Mouse (Mus musculus) midbrain, embryonic 12.5 days (tissue): ENCODE measurements around the gene Zfp110. TPM values are rescaled to one million over a fixed set of nuclear protein-coding genes. Genes with fewer than 3 reads are reported as not detected.
"Not testable (repeated sequence)": the region's sequence is repeated elsewhere in the genome, so short reads cannot be mapped to it uniquely, and the experiment has no call there.

Experiments
- ATAC-seq: fragments of 200-750 bp; cut with Nextera tagmentation; 2 replicates; pipeline ENCODE4 v1.8.0; 2017; ENCODE audit warnings: low read depth, moderate TSS enrichment, moderate library complexity; ENCODE audit not compliant: low FRiP score
- H3K27ac ChIP-seq: fragments of 300-500 bp; sonication (generic); replicated peaks from 2 replicates; pipeline ENCODE4 v1.5.1; 2016; ENCODE audit warnings: mild to moderate bottlenecking
- H3K27me3 ChIP-seq: fragments of 300-500 bp; sonication (generic); 2 replicates; pipeline ENCODE4 v1.6.1; 2016; ENCODE audit warnings: mild to moderate bottlenecking
- H3K36me3 ChIP-seq: fragments of 300-500 bp; sonication (generic); 2 replicates; pipeline ENCODE4 v1.6.1; 2016
- H3K4me1 ChIP-seq: fragments of 300-500 bp; sonication (generic); 2 replicates; pipeline ENCODE4 v1.6.1; 2016
- H3K4me2 ChIP-seq: fragments of 300-500 bp; sonication (generic); replicated peaks from 2 replicates; pipeline ENCODE4 v1.6.1; 2016; ENCODE audit warnings: mild to moderate bottlenecking, moderate library complexity
- H3K4me3 ChIP-seq: fragments of 300-500 bp; sonication (generic); 2 replicates; pipeline ENCODE4 v1.5.1; 2016; ENCODE audit warnings: mild to moderate bottlenecking
- H3K9ac ChIP-seq: fragments of 300-500 bp; sonication (generic); replicated peaks from 2 replicates; pipeline ENCODE4 v1.6.1; 2016; ENCODE audit warnings: mild to moderate bottlenecking, moderate library complexity
- H3K9me3 ChIP-seq: fragments of 300-500 bp; sonication (generic); 2 replicates; pipeline ENCODE4 v1.6.1; 2016; ENCODE audit warnings: mild to moderate bottlenecking
- WGBS: fragments of 180-500 bp; shearing (Covaris S2); methylation state at CpG from one replicate; pipeline ENCODE4 v1.1.7; 2016; 5-methylcytosine and 5-hydroxymethylcytosine counted together
- polyA plus RNA-seq: library from polyadenylated mRNA; unstranded; fragments of >200 nt; fragmentation: Nextera tagmentation; extraction: Ambion mirVana; gene quantifications from 2 replicates; pipeline ENCODE4 v1.2.1, GENCODE M21; 2016

Gene Zfp110
- polyA plus RNA-seq, 1 experiment from 2014 or later = 32.3 TPM

DNA sequence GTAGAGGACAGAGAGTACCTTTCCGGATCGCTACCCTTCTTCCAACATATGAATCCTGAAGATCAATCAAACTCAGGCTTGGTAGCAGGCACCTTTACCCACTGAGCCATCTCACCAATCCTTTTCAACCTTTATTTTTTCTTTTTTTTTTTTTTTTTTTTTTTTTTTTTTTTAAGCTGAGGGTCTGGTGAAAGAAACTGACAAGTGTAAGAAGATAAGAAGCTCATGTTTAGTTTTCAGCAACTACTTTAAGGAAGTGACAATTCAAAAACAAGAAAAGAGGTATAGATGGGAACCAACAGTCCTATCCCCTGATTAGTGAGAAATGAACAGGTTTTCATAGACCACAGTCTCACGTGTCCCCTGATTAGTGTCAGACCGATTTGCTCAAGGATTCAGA is 1.2 kb downstream of the Zfp110 start:
- H3K27me3 ChIP-seq = 0 out of 2 replicates have a peak, but pooled peaks cover 4% of the 10 kb centered on the region
- H3K9ac ChIP-seq = no peak overlapping the region
- no peak overlapping the region for H3K27ac ChIP-seq
- no peak for ATAC-seq
- peak overlapping the region; percentile 55 for H3K4me3 ChIP-seq
- H3K36me3 ChIP-seq = peaks cover 47% of the 10 kb centered on the region
- peaks cover 41% of the 10 kb centered on the region for H3K9me3 ChIP-seq
- peak overlapping the region; percentile 54 for H3K4me2 ChIP-seq
- H3K4me1 ChIP-seq = no peaks in the 10 kb centered on the region
- over 99% methylated on average over 4 of the region's 4 CpGs for WGBS

DNA sequence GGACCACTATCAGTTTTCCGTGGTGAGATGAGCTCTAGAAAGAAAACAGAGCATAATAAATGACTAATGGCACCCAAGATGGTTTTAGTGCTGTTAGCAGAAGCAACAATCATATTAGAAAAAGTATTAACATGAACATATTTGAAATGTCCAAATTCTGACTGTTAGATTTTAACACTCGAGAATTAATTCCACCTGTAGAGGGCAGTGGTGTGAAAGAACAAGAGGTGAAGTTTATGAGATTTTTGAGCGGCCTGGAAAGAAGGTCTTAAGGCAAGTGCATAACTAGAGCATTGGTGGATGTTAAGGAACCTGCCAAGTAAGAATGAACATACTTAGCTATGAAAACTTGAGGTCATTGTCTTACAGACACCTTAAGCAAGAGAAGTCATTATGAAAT is 39.7 kb downstream of the Zfp110 start:
- H3K27me3 ChIP-seq = no peaks in the 10 kb centered on the region
- no peak overlapping the region for H3K4me2 ChIP-seq
- no peak overlapping the region for H3K4me3 ChIP-seq
- no peaks in the 10 kb centered on the region for H3K4me1 ChIP-seq
- no peaks in the 10 kb centered on the region for H3K36me3 ChIP-seq
- ATAC-seq = no peak
- no peak overlapping the region for H3K27ac ChIP-seq
- 29% methylated on average over 3 of the region's 3 CpGs for WGBS
- no peak overlapping the region for H3K9ac ChIP-seq
- peaks cover 3% of the 10 kb centered on the region; the same call in 1 of the 2 replicates for H3K9me3 ChIP-seq

GRCm38 (mm10) chr7:12880036-12880435 is 45.5 kb downstream of the Zfp110 start:
- Histone ChIP-seq H3K4me3 (no peak overlapping the region), H3K36me3 (peaks cover 8% of the 10 kb centered on the region), H3K27ac (no peak overlapping the region), H3K27me3 (no peaks in the 10 kb centered on the region), H3K9ac (no peak overlapping the region), H3K4me2 (no peak overlapping the region; the same call in 1 of the 2 replicates), H3K9me3 (no peaks in the 10 kb centered on the region), H3K4me1 (peaks cover 13% of the 10 kb centered on the region)
- ATAC-seq = no peak

- Histone ChIP-seq H3K4me3 (peak overlapping the region; percentile 75), H3K4me2 (peak overlapping the region; percentile 75), H3K36me3 (peaks cover 13% of the 10 kb centered on the region), H3K4me1 (peaks cover 13% of the 10 kb centered on the region), H3K9ac (peak overlapping the region; percentile 72; the same call in 1 of the 2 replicates)
- peak; percentile 36 for ATAC-seq
- 47% methylated on average over 8 of the region's 8 CpGs for WGBS
- H3K27me3 ChIP-seq, H3K27ac ChIP-seq, H3K9me3 ChIP-seq: not testable (repeated sequence)
Measured at GRCm38 (mm10) chr7:12880497-12880896, 45.9 kb downstream of the Zfp110 start.

DNA sequence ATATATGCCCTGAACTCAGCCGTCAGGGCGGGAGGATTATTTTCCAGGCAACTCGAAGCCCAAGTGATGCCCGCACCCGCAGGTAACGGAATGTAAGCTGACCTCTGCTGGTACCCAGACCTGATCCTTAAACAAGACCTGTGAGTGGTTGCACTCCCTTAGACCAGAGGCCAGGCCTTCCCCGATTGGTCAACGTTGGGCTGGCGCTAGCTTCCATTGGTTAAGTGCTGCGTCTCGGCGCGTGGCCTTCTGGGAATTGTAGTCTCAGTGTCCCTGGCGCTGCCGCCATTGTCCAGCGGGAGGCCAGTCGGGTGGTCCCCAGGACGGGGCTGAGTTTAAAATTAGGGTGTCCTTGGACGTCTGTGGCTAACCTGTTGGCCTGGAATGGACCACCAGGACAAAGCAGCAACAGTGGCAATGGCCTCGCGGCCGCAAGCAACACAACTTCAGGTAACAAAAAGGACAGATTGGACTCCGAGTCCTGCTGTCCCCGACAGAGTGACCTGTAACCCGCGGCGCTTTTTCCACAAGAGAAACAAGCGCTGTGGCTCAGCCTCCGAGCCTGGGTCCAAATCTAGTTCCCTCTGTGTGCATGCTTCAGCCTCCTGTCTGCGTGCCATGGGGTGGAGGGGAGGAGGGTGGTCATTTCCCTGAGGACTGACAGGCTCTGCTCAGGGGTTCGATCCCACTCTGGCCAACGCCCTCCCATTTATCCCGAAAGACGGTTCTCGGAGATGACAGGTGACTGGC is 46.5 kb downstream of the Zfp110 start, which contains the start of gene Zfp128:
Gene Zfp128 (plus strand): TSS at position 267 of the 750 bp plus-strand sequence.
- H3K27me3 ChIP-seq = no peaks in the 10 kb centered on the region
- H3K9ac ChIP-seq = peak within 1 kb of the TSS; percentile 72
- under 1% methylated on average over 35 of the region's 35 CpGs for WGBS
- peaks cover 19% of the 10 kb centered on the region for H3K36me3 ChIP-seq
- peak within 1 kb of the TSS; percentile 75 for H3K4me2 ChIP-seq
- no peak within 1 kb of the TSS for H3K27ac ChIP-seq
- peak; percentile 100 for ATAC-seq
- peaks cover 13% of the 10 kb centered on the region for H3K4me1 ChIP-seq
- H3K9me3 ChIP-seq = no peaks in the 10 kb centered on the region
- H3K4me3 ChIP-seq = peak within 1 kb of the TSS; percentile 75

DNA sequence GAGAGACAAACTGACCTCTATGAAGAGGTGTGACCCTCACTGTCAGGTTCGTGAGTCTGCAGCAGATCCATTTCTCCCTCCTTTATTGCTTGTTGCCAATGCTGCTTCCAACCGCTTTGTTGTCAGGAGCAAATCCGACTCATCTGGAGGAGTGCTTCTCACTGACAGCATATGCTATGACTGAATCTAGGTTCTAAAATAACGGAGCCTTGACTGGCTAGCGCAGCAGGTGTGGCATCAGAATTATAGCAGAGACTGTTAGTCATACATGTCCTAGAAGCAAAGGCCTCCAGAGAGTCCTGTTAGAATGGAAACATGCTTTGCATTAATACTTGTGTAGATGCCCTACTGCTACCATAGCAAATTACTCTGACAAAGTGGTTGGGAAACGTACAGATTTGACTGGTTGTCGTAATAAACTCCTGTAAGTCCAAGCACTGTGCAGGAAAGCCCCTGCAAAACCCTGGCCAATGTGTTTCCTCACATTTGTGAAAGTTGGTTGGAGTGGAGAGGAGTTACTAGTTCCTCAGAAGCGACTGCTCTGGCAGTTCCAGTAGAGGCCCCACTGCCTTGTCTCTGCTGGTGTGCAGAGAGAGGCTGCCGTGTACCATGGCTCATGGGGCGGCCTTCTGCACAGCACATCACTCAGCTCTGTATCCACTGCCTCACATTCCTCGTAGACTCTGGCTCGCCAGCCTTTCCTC is 52.2 kb downstream of the Zfp110 start:
- no peak overlapping the region for H3K9ac ChIP-seq
- H3K27me3 ChIP-seq = no peaks in the 10 kb centered on the region
- H3K4me1 ChIP-seq = peaks cover 10% of the 10 kb centered on the region
- H3K4me2 ChIP-seq = no peak overlapping the region
- H3K27ac ChIP-seq = no peak overlapping the region
- H3K36me3 ChIP-seq = peaks cover 72% of the 10 kb centered on the region
- WGBS = 93% methylated on average over 12 of the region's 12 CpGs
- ATAC-seq = no peak
- no peak overlapping the region for H3K4me3 ChIP-seq
- no peaks in the 10 kb centered on the region for H3K9me3 ChIP-seq

DNA sequence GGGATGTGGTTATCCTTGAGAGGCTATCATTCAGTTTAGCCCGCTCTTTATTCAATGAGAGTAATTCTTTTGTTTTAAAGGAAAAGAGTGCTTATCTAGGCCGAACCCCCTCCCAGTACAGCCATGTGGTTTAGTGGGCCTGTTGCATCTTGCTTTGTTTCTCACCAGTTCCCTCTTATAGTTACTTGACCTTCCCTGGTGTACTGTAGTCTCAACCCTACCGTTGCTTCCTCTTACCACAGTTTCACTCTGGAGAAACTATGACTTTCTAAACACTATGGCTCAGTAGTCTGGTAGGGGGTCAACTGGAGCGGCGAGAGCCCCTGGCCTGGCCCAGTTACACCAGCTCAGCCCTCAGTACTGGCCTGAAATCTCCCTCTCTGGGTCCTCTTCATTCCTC is 53.0 kb downstream of the Zfp110 start:
- no peak overlapping the region for H3K27ac ChIP-seq
- H3K9ac ChIP-seq = no peak overlapping the region
- ATAC-seq = no peak
- no peak overlapping the region for H3K4me3 ChIP-seq
- peaks cover under 1% of the 10 kb centered on the region; the same call in 1 of the 2 replicates for H3K4me1 ChIP-seq
- no peak overlapping the region for H3K4me2 ChIP-seq
- no peaks in the 10 kb centered on the region for H3K9me3 ChIP-seq
- no peaks in the 10 kb centered on the region for H3K27me3 ChIP-seq
- WGBS = 94% methylated on average over 5 of the region's 5 CpGs
- peaks cover 79% of the 10 kb centered on the region for H3K36me3 ChIP-seq

GRCm38 (mm10) chr7:12890928-12891327 is 56.4 kb downstream of the Zfp110 start:
- Histone ChIP-seq H3K27me3 (no peaks in the 10 kb centered on the region), H3K9ac (no peak overlapping the region), H3K36me3 (peaks cover 62% of the 10 kb centered on the region), H3K4me1 (no peaks in the 10 kb centered on the region), H3K4me3 (no peak overlapping the region), H3K9me3 (no peaks in the 10 kb centered on the region), H3K27ac (no peak overlapping the region), H3K4me2 (no peak overlapping the region)
- ATAC-seq = no peak
- 94% methylated on average over 14 of the region's 14 CpGs for WGBS

DNA sequence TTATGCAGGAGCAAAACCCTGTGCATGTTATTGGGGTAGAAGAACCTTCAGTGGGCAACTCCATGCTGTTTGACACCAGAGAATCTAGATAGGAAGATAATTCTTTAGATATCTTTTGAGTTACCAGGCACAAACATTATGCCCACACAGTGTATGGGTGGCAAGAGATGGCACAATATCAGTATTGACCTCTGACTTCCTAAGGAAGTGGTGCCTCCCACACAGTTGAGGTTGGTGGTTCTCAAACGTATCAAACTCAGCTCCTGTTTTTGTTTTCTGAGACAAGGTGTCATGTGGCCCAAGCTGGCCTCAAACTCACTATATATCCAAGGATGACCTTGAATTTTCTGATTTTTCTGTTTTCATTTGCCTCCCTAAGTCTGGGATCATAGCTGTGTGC is 56.8 kb downstream of the Zfp110 start:
- 78% methylated on average over 1 of the region's 1 CpGs for WGBS
- H3K27ac ChIP-seq = no peak overlapping the region

DNA sequence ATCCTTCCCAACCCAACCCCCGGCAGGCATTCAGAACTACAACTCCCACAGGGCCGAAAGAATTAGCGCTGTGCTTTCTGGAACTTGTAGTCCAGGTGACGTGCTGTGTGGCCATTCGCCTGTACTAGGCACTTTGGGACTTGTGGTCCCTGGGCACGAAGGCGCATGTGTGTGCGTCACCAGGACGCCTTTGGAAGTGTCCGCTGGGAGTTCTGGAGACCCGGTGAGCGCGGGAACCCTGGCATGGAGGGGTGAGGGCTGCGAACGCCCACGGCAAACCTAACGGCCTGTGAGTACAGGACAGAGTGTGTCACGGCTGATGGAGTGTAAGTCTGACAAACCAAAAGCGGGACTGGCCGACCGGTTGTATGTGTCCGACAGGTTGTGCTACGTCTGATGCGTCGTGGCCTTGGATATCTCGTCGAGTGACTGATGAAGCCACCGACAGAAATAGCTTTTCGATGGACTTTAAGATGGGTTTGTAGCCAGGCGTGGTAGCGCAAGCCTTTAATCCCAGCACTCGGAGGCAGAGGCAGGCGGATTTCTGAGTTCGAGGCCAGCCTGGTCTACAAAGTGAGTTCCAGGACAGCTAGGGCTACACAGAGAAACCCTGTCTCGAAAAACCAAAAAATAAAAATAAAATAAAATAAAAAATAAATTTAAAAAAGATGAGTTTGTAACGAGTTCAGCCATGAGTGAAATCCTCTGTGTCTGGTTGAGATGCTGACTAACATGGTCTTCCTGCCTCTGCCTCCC is 63.3 kb downstream of the Zfp110 start, which contains the start of gene Zscan22:
Gene Zscan22 (plus strand): TSS at position 161 of the 756 bp plus-strand sequence.
- peak; percentile 99 for ATAC-seq
- WGBS = 7% methylated on average over 36 of the region's 36 CpGs
- Histone ChIP-seq H3K27ac (0 out of 2 replicates have a peak within 1 kb of the TSS, but pooled peaks have one; percentile 30), H3K4me3 (peak within 1 kb of the TSS; percentile 65), H3K4me2 (peak within 1 kb of the TSS; percentile 52), H3K4me1 (no peaks in the 10 kb centered on the region), H3K9me3 (no peaks in the 10 kb centered on the region), H3K36me3 (0 out of 2 replicates have a peak, but pooled peaks cover 3% of the 10 kb centered on the region), H3K27me3 (no peaks in the 10 kb centered on the region), H3K9ac (peak within 1 kb of the TSS; percentile 49; the same call in 1 of the 2 replicates)

More for the DNA sequence above, 56.8 kb downstream of the Zfp110 start:
- Histone ChIP-seq H3K4me2 (no peak overlapping the region), H3K4me3 (no peak overlapping the region), H3K4me1 (no peaks in the 10 kb centered on the region), H3K36me3 (peaks cover 58% of the 10 kb centered on the region), H3K27me3 (no peaks in the 10 kb centered on the region), H3K9ac (no peak overlapping the region), H3K9me3 (no peaks in the 10 kb centered on the region)
- ATAC-seq = no peak
